Mouse (Mus musculus) cerebellum, adult 9-10 months (tissue): ENCODE data around the gene Itpr2.

Source experiments
- DNase-seq: peaks from one replicate; pipeline ENCODE4 v3.0.0; 2022

Itpr2 gene

GRCm38 (mm10) chr6:146464014-146464644 lies 37.9 kb downstream of the Itpr2 start:
- DNase-seq, result no peak

GRCm38 (mm10) chr6:146460936-146461335 lies 41.1 kb downstream of the Itpr2 start:
- no peak for DNase-seq

- no peak for DNase-seq
Observed at GRCm38 (mm10) chr6:146458436-146458835, 43.6 kb downstream of the Itpr2 start.

GRCm38 (mm10) chr6:146456741-146457140 lies 45.3 kb downstream of the Itpr2 start:
- no peak for DNase-seq

GRCm38 (mm10) chr6:146454520-146455511 lies 47.2 kb downstream of the Itpr2 start:
- DNase-seq, result no peak

- no peak for DNase-seq
Observed at GRCm38 (mm10) chr6:146452474-146452873, 49.5 kb downstream of the Itpr2 start.

GRCm38 (mm10) chr6:146446032-146446704 lies 55.9 kb downstream of the Itpr2 start:
- DNase-seq, result peak; percentile 5

GRCm38 (mm10) chr6:146439826-146440225 lies 62.2 kb downstream of the Itpr2 start:
- DNase-seq, result no peak

- no peak for DNase-seq
Observed at GRCm38 (mm10) chr6:146439071-146439818, 62.8 kb downstream of the Itpr2 start.

GRCm38 (mm10) chr6:146438057-146438456 lies 64.0 kb downstream of the Itpr2 start:
- DNase-seq, result no peak

GRCm38 (mm10) chr6:146436916-146437496 lies 65.0 kb downstream of the Itpr2 start:
- no peak for DNase-seq

GRCm38 (mm10) chr6:146434217-146434616 lies 67.8 kb downstream of the Itpr2 start:
- DNase-seq, result no peak

- DNase-seq, result no peak
Observed at GRCm38 (mm10) chr6:146432218-146432865, 69.7 kb downstream of the Itpr2 start.

GRCm38 (mm10) chr6:146431777-146432176 lies 70.2 kb downstream of the Itpr2 start:
- DNase-seq, result no peak

- peak; percentile 18 for DNase-seq
Observed at GRCm38 (mm10) chr6:146429694-146430380, 72.2 kb downstream of the Itpr2 start.

- no peak for DNase-seq
Observed at GRCm38 (mm10) chr6:146424778-146425177, 77.2 kb downstream of the Itpr2 start.

- no peak for DNase-seq
Observed at GRCm38 (mm10) chr6:146424326-146424725, 77.7 kb downstream of the Itpr2 start.

- no peak for DNase-seq
Observed at GRCm38 (mm10) chr6:146420718-146421117, 81.3 kb downstream of the Itpr2 start.

GRCm38 (mm10) chr6:146416461-146416860 lies 85.6 kb downstream of the Itpr2 start:
- no peak for DNase-seq

GRCm38 (mm10) chr6:146414094-146414493 lies 87.9 kb downstream of the Itpr2 start:
- no peak for DNase-seq

- no peak for DNase-seq
Observed at GRCm38 (mm10) chr6:146411446-146412070, 90.5 kb downstream of the Itpr2 start.
